Mouse (Mus musculus) hindbrain, postnatal 0 days (tissue): ENCODE data around the gene Dnah2. TPM values are rescaled to one million over a fixed set of nuclear protein-coding genes. Genes with fewer than 3 reads are reported as not detected.
"Not testable (repeated sequence)": the region's sequence is repeated elsewhere in the genome, so short reads cannot be mapped to it uniquely, and the experiment has no call there.

Source experiments
- ATAC-seq: fragments of 200-750 bp; cut with Nextera tagmentation; 2 replicates; pipeline ENCODE4 v1.8.0; 2017; ENCODE audit warnings: mild to moderate bottlenecking, moderate TSS enrichment, moderate library complexity
- DNase-seq: peaks from one replicate; pipeline ENCODE4 v3.0.0-alpha.2; 2015; ENCODE audit warnings: low spot score
- H3K27ac ChIP-seq: fragments of 300-500 bp; sonication (generic); 2 replicates; pipeline ENCODE4 v1.5.1; 2014; ENCODE audit warnings: mild to moderate bottlenecking
- H3K27me3 ChIP-seq: fragments of 300-500 bp; sonication (generic); 2 replicates; pipeline ENCODE4 v1.6.1; 2014; ENCODE audit warnings: low read length, mixed read lengths; ENCODE audit not compliant: insufficient read depth
- H3K36me3 ChIP-seq: fragments of 300-500 bp; sonication (generic); 2 replicates; pipeline ENCODE4 v1.6.1; 2014; ENCODE audit warnings: low read length, mixed read lengths; ENCODE audit not compliant: insufficient read depth
- H3K4me1 ChIP-seq: fragments of 300-500 bp; sonication (generic); 2 replicates; pipeline ENCODE4 v1.6.1; 2014; ENCODE audit warnings: antibody characterized with exemption, low read length, mixed read lengths; ENCODE audit not compliant: insufficient read depth
- H3K4me2 ChIP-seq: fragments of 300-500 bp; sonication (generic); 2 replicates; pipeline ENCODE4 v1.6.1; 2014; ENCODE audit warnings: low read depth, mild to moderate bottlenecking, low read length, moderate library complexity, mixed read lengths
- H3K4me3 ChIP-seq: fragments of 300-500 bp; sonication (generic); 2 replicates; pipeline ENCODE4 v1.5.1; 2014; ENCODE audit warnings: low read length
- H3K9ac ChIP-seq: fragments of 300-500 bp; sonication (generic); replicated peaks from 2 replicates; pipeline ENCODE4 v1.6.1; 2014; ENCODE audit warnings: mild to moderate bottlenecking, low read length, moderate library complexity, mixed read lengths
- H3K9me3 ChIP-seq: fragments of 300-500 bp; sonication (generic); 2 replicates; pipeline ENCODE4 v1.6.1; 2016; ENCODE audit warnings: low read length, mixed read lengths
- CTCF ChIP-seq: IDR thresholded peaks from 2 replicates; pipeline ENCODE4 v1.5.1; 2016; ENCODE audit warnings: antibody characterized with exemption, control low read depth, low read depth
- WGBS: fragments of 180-500 bp; shearing (Covaris S2); extraction: QIAGEN DNeasy Blood & Tissue Kit; methylation state at CpG from one replicate; pipeline ENCODE4 v1.1.7; 2014; 5-methylcytosine and 5-hydroxymethylcytosine counted together
- polyA plus RNA-seq: library from polyadenylated mRNA; unstranded; fragments of >200 nt; fragmentation: Nextera tagmentation; extraction: Ambion mirVana; gene quantifications from 2 replicates; pipeline ENCODE4 v1.2.1, GENCODE M21; 2015
- total RNA-seq: library from RNA; depleted of rRNA; stranded (reverse); fragments of >200 nt; gene quantifications from 2 replicates; pipeline ENCODE4 v1.2.3, GENCODE M21; 2014

Dnah2 gene
- total and polyA plus RNA-seq, 2 experiments from 2014 or later = 2.0 to 3.9 TPM

DNA sequence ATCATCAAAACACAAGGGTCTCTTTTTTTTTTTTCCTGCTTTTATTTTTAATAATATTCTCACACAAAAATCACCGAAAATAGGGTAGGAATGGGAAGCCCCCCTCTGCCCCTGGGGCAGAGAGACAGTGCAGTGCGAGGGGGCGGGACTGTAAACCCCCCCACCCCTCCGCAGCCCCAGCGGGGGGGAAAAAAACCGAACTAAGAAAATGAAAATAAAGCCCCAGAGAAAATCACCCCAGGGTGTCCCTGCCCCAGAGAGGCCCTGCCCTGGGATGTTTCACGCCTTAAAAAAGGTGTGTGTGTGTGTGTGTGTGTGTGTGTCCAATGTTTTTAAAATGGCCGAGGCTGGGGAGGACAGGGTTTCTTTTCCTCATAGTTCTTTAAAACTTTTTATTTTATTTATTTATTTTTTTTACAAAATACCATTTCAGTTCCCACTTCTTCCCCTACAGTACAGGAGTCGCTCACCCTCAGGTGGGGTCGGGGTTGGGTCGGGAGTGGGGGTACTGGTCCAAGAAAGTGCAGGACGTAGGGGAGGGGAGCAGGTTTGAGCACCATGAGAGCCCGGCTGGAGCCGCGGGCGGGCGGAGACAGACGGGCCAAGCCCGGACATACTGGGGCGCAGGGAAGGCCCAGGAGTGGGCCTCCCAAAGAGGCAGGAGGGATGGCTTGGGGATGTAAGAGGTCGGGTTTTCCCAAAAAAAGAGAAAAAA is 150.3 kb downstream of the Dnah2 start:
- no peak for DNase-seq
- Histone ChIP-seq H3K4me3 (no peak overlapping the region), H3K9ac (no peak overlapping the region)

DNA sequence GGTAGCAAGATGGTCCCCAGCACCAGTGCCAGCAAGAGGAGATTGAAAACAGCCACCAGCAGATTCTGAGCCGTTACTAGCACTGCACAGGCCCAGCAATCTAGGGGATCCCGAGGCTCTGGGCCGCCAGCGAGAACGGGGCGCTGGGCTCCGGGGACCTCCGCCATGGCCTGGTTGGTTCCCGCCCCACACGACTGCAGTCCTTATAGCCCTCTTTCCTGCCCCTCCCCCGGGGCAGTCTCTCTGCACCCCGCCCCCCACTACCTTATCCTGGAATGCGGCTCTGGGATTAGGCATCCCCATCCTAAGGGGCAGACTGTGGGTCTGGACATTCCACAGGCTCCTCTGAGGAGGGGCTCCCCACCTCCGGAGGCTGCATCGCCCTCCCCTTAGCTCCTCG is 150.9 kb downstream of the Dnah2 start, which contains the start of gene Tmem88:
Gene Tmem88 (minus strand): TSS at position 176 of the 400 bp plus-strand sequence.
- ATAC-seq (no peak), DNase-seq (no peak)
- Histone ChIP-seq H3K9ac (peak within 1 kb of the TSS; percentile 38), H3K27me3 (no peaks in the 10 kb centered on the region), H3K9me3 (no peaks in the 10 kb centered on the region), H3K4me3 (peak within 1 kb of the TSS; percentile 21), H3K4me2 (peak within 1 kb of the TSS; percentile 92), H3K36me3 (peaks cover 27% of the 10 kb centered on the region), H3K4me1 (0 out of 2 replicates have a peak, but pooled peaks cover 3% of the 10 kb centered on the region), H3K27ac (peak within 1 kb of the TSS; percentile 94)
- TF ChIP-seq CTCF = no peak
- WGBS = 18% methylated on average over 15 of the region's 16 CpGs

More for the DNA sequence above, 150.3 kb downstream of the Dnah2 start:
- no peak overlapping the region for H3K27ac ChIP-seq
- no peak for ATAC-seq
- no peak for TF ChIP-seq CTCF
- peaks cover 33% of the 10 kb centered on the region for H3K36me3 ChIP-seq
- 0 out of 2 replicates have a peak, but pooled peaks cover 3% of the 10 kb centered on the region for H3K4me1 ChIP-seq
- 32% methylated on average over 21 of the region's 21 CpGs for WGBS
- no peaks in the 10 kb centered on the region for H3K9me3 ChIP-seq
- peak overlapping the region; percentile 92; the same call in 1 of the 2 replicates for H3K4me2 ChIP-seq
- no peaks in the 10 kb centered on the region for H3K27me3 ChIP-seq

DNA sequence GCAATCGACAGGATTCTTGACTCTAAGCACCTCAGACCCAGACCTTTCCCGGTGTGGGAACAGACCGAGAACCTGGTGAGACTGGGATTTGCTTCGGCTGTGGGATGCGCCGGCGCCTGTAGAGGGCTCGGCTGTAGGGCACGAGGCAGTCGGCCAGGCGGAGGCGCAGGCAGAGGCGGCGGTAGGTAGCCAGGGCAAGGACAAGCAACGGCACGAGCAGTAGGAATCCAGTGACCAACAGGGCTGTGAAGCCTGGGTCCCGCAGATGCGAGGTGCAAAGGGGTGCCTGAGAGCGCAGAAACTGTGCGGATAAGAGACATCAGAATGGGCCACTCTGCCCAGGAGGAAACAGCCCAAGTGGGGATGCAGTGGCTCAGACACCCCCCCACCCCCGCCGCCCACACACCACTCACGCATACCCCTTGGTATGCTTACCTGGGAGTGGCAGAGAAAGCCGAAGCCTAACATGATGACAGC is 151.3 kb downstream of the Dnah2 start:
- no peak for ATAC-seq
- H3K9me3 ChIP-seq = no peaks in the 10 kb centered on the region
- peak overlapping the region; percentile 92 for H3K4me2 ChIP-seq
- peak; percentile 29 for DNase-seq
- H3K4me1 ChIP-seq = 0 out of 2 replicates have a peak, but pooled peaks cover 3% of the 10 kb centered on the region
- H3K36me3 ChIP-seq = peaks cover 26% of the 10 kb centered on the region
- WGBS = 18% methylated on average over 24 of the region's 24 CpGs
- peak overlapping the region; percentile 38 for H3K9ac ChIP-seq
- H3K27ac ChIP-seq = peak overlapping the region; percentile 94
- TF ChIP-seq CTCF = peak; percentile 43
- H3K4me3 ChIP-seq = peak overlapping the region; percentile 21
- no peaks in the 10 kb centered on the region for H3K27me3 ChIP-seq

DNA sequence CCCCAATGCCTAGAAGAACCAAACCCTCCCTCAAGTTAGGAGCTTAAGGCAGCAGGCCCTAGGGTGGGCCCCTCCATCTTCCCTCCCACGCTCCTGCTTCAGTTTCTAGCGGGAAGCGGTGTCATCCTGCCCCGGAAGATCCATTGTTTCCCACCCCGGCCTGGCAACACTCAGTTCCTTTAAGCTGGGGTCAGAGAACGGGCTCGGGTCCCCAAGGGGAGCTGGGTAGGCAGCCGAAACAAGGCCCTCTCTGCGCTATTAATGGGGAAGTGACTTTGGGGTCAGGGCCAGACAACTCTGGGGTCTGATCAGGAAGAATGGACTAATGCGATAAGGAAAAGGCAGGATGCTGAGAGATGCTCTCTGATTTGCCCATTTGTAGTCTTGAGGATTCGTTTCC is 152.1 kb downstream of the Dnah2 start:
- WGBS = 31% methylated on average over 11 of the region's 11 CpGs
- H3K27me3 ChIP-seq = no peaks in the 10 kb centered on the region
- peak overlapping the region; percentile 79; the same call in 1 of the 2 replicates for H3K9ac ChIP-seq
- peak overlapping the region; percentile 58; the same call in 1 of the 2 replicates for H3K4me3 ChIP-seq
- H3K4me1 ChIP-seq = 0 out of 2 replicates have a peak, but pooled peaks cover 3% of the 10 kb centered on the region
- peak overlapping the region; percentile 94; the same call in 1 of the 2 replicates for H3K27ac ChIP-seq
- no peaks in the 10 kb centered on the region for H3K9me3 ChIP-seq
- H3K4me2 ChIP-seq = peak overlapping the region; percentile 92
- peaks cover 20% of the 10 kb centered on the region for H3K36me3 ChIP-seq
- no peak for DNase-seq
- TF ChIP-seq CTCF = no peak
- no peak for ATAC-seq

DNA sequence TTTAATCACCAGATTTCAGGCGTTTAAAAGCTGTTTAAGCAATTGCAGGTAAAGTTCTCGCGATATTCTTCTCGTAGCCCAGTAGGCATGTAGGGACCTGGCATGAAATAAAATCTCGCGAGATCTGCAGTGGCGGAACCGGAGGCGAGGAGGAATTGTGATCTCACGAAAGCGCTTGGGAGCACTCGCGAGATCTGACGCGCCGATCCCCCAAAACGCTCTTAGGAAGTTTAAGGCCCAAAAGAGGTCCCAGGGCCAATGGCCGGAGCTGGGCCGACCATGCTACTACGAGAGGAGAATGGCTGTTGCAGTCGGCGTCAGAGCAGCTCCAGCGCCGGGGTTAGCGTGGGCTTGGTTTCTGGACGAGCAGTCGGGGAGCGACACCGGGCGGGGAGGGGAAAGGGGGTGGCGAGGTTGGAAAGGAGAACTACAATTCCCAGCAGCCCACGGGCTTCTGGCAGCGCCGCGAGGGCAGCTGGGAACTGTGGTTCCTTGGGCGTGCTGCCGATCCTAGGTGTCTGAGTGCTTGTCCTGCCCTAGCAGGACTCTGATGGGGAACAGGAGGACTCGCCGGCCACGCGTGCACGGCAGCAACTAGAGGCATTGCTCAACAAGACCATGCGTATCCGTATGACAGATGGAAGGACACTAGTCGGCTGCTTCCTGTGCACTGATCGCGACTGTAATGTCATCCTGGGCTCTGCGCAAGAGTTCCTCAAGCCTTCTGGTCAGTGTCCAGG is 153.1 kb downstream of the Dnah2 start:
- H3K4me3 ChIP-seq = peak overlapping the region; percentile 58
- DNase-seq (peak; percentile 100), ATAC-seq (peak; percentile 94)
- 0 out of 2 replicates have a peak, but pooled peaks cover 3% of the 10 kb centered on the region for H3K4me1 ChIP-seq
- H3K27me3 ChIP-seq = no peaks in the 10 kb centered on the region
- no peaks in the 10 kb centered on the region for H3K9me3 ChIP-seq
- peaks cover 13% of the 10 kb centered on the region for H3K36me3 ChIP-seq
- peak overlapping the region; percentile 94 for H3K27ac ChIP-seq
- TF ChIP-seq CTCF = no peak
- peak overlapping the region; percentile 92 for H3K4me2 ChIP-seq
- under 1% methylated on average over 48 of the region's 48 CpGs for WGBS
- H3K9ac ChIP-seq = peak overlapping the region; percentile 79

DNA sequence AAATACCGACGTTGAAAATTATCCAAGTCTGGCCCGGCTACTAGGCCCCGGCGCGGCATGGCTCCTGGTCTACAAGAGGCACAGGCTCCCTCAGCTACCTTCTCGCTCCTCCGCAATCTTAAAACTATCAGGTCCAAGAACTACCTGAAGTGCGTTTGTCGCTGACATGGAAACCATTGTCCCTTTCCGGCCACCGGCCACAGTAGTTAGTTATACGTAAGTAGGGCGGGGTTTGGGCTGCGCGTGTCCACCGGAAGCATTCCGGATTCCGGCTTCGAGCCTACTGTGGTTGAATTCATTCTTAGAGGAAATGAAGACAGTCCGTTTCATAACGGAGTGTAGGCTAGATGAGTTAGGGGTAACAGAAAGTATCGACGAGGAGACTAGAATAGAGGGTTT is 153.7 kb downstream of the Dnah2 start, which contains the start of the genes Naa38 and Cyb5d1:
Gene Naa38 (plus strand): TSS at position 253 of the 399 bp plus-strand sequence.
Gene Cyb5d1 (minus strand): TSS at position 397 of the 399 bp plus-strand sequence.
- peak within 1 kb of the TSS; percentile 92 for H3K4me2 ChIP-seq
- not testable (repeated sequence) for H3K27me3 ChIP-seq, H3K9me3 ChIP-seq, H3K4me1 ChIP-seq, H3K36me3 ChIP-seq
- H3K9ac ChIP-seq = peak within 1 kb of the TSS; percentile 79
- DNase-seq = peak; percentile 95
- ATAC-seq = peak; percentile 85
- under 1% methylated on average over 20 of the region's 24 CpGs for WGBS
- peak within 1 kb of the TSS; percentile 94 for H3K27ac ChIP-seq
- peak within 1 kb of the TSS; percentile 58 for H3K4me3 ChIP-seq

DNA sequence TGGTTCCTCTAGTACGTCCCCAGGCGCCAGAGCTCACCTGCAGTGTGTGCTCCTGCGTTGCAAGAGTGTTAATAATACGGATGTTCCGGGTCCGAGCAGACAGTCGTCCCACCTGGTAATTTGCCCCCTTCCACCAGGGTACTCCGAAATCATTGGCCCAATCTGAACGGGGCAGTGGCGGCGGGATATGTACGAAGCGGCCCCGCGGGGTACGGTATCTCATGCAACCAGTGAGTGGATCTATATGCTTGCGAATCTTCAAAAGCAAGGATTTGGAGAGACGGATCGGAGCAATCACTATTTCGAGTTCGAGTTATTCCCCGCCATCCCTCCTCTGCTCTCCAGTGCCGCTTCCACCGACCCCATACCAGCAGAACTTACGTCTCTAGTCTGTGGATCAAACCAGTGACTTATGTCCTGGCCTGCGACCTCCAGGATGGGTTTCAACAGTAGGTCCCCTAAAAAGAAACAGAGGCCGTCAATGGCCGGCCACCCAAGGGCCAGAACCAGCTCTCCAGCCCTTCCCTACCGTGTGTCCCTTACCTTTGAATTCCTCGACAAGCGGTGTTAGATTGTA is 154.2 kb downstream of the Dnah2 start:
- DNase-seq = peak; percentile 25
- 1% methylated on average over 31 of the region's 31 CpGs for WGBS
- H3K27me3 ChIP-seq, H3K36me3 ChIP-seq, ATAC-seq, H3K4me1 ChIP-seq, H3K9me3 ChIP-seq: not testable (repeated sequence)
- H3K4me3 ChIP-seq = peak overlapping the region; percentile 58
- peak overlapping the region; percentile 92 for H3K4me2 ChIP-seq
- H3K27ac ChIP-seq = peak overlapping the region; percentile 94
- peak overlapping the region; percentile 79 for H3K9ac ChIP-seq
